Mouse (Mus musculus) lung, postnatal 0 days (tissue): Measurements from ENCODE around the gene Gm6217. TPM values are rescaled to one million over a fixed set of nuclear protein-coding genes. Genes with fewer than 3 reads are reported as not detected.
"Not testable (repeated sequence)": the region's sequence is repeated elsewhere in the genome, so short reads cannot be mapped to it uniquely, and the experiment has no call there.

ENCODE experiments used
- ATAC-seq: fragments of 200-750 bp; cut with Nextera tagmentation; 2 replicates; pipeline ENCODE4 v1.8.0; 2017; ENCODE audit warnings: moderate library complexity
- DNase-seq: peaks from one replicate; pipeline ENCODE4 v3.0.0-alpha.2; 2016; ENCODE audit warnings: low spot score
- H3K27ac ChIP-seq: fragments of 300-500 bp; sonication (generic); 2 replicates; pipeline ENCODE4 v1.5.1; 2014; ENCODE audit warnings: antibody characterized with exemption, mild to moderate bottlenecking, low read length, mixed read lengths
- H3K27me3 ChIP-seq: fragments of 300-500 bp; sonication (generic); replicated peaks from 2 replicates; pipeline ENCODE4 v1.6.1; 2014; ENCODE audit warnings: low read length, mixed read lengths; ENCODE audit not compliant: insufficient read depth
- H3K36me3 ChIP-seq: fragments of 300-500 bp; sonication (generic); 2 replicates; pipeline ENCODE4 v1.6.1; 2014; ENCODE audit warnings: low read length, mixed read lengths; ENCODE audit not compliant: insufficient read depth
- H3K4me1 ChIP-seq: fragments of 300-500 bp; sonication (generic); 2 replicates; pipeline ENCODE4 v1.6.1; 2014; ENCODE audit warnings: antibody characterized with exemption, low read depth, low read length, mixed read lengths; ENCODE audit not compliant: insufficient read depth
- H3K4me2 ChIP-seq: fragments of 300-500 bp; sonication (generic); replicated peaks from 2 replicates; pipeline ENCODE4 v1.6.1; 2014; ENCODE audit warnings: low read depth, mild to moderate bottlenecking, low read length, moderate library complexity, mixed read lengths
- H3K4me3 ChIP-seq: fragments of 300-500 bp; sonication (generic); 2 replicates; pipeline ENCODE4 v1.5.1; 2014; ENCODE audit warnings: low read depth, low read length
- H3K9ac ChIP-seq: fragments of 300-500 bp; sonication (generic); replicated peaks from 2 replicates; pipeline ENCODE4 v1.6.1; 2014; ENCODE audit warnings: low read depth, mild to moderate bottlenecking
- H3K9me3 ChIP-seq: fragments of 300-500 bp; sonication (generic); 2 replicates; pipeline ENCODE4 v1.6.1; 2016; ENCODE audit warnings: low read length, mixed read lengths
- CTCF ChIP-seq: IDR thresholded peaks from 2 replicates; pipeline ENCODE4 v1.5.1; 2016; ENCODE audit warnings: antibody characterized with exemption, mild to moderate bottlenecking
- EP300 ChIP-seq: IDR thresholded peaks from 2 replicates; pipeline ENCODE4 v1.6.1; 2016; ENCODE audit warnings: antibody characterized with exemption, mild to moderate bottlenecking, control low read depth
- WGBS: fragments of 180-500 bp; shearing (Covaris S2); extraction: QIAGEN DNeasy Blood & Tissue Kit; methylation state at CpG from one replicate; pipeline ENCODE4 v1.1.7; 2014; 5-methylcytosine and 5-hydroxymethylcytosine counted together
- polyA plus RNA-seq: library from polyadenylated mRNA; unstranded; fragments of >200 nt; fragmentation: Nextera tagmentation; extraction: Ambion mirVana; gene quantifications from 2 replicates; pipeline ENCODE4 v1.2.1, GENCODE M21; 2015

The Gm6217 gene
- polyA plus RNA-seq, 1 experiment from 2014 or later: not detected

DNA sequence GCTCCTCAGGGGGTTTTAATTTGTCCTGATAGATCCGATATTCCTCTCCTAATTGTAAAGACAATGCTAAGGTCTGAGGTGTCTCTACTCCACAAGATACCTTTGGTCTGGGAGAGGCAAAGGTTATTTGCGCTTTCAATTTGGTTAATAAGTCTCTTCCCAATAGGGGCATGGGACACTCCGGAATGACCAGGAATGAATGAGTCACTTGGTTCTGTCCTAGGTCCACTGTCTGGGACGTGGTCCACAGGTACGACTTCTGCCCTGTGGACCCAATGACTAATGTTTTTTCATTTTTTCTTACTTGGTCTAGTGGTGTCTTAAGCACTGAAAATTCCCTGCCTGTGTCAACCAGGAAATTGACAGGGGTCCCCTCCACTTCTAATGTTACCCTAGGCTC, 7.5 kb upstream of the Gm6217 start:
- no peak overlapping the region for H3K4me2 ChIP-seq
- no peak overlapping the region for H3K27ac ChIP-seq
- no peak for TF ChIP-seq EP300
- H3K9ac ChIP-seq: no peak overlapping the region
- no peaks in the 10 kb centered on the region for H3K4me1 ChIP-seq
- ATAC-seq (no peak), DNase-seq (no peak)
- H3K4me3 ChIP-seq: no peak overlapping the region
- H3K36me3 ChIP-seq: no peaks in the 10 kb centered on the region
- WGBS: 92% methylated on average over 5 of the region's 5 CpGs
- H3K9me3 ChIP-seq: no peaks in the 10 kb centered on the region
- H3K27me3 ChIP-seq: no peaks in the 10 kb centered on the region

DNA sequence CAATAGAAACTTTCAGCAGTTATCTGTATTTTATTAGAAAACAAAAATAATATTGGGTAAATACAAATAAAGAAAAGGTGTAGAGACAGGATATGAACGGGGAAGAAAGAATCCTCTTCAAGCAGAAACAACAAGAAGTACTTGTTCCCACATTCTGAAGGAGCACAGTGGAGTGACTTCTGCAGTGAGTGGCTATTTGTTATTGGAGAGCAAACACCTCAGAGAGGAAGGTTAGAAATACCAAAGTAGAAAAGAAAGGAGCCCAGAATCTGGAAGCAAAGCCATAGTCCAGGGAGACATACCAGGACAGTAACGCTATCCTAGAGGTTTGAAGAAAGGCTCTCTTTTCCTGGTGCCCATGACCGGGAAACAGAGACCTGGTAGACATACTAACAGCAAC, 641 bp downstream of the Gm6217 start:
- 59% methylated on average over 1 of the region's 3 CpGs for WGBS
- H3K27me3 ChIP-seq, H3K27ac ChIP-seq, H3K4me2 ChIP-seq, H3K4me1 ChIP-seq, H3K36me3 ChIP-seq, H3K9ac ChIP-seq, H3K9me3 ChIP-seq, H3K4me3 ChIP-seq, DNase-seq: not testable (repeated sequence)
- peak; percentile 68 for ATAC-seq

DNA sequence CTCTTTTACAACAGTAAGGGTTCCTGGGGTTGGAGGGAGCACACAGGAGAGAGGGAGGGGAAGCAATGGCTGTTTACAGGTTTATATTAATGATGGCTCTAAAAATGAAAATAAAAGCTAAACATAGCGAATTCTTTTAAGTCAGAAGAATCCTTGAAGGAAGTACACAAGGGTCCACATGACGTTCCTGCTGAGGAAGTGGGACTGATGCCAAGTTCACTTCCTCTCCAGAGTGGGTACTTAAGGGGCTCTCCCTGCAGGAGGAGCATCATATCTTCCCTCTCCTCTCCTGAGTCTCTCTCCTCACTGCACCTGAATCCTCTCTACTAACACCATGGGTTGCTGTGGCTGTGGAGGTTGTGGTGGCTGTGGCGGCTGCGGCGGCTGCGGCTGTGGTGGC, 6.5 kb downstream of the Gm6217 start, which contains the start of gene A030014E15Rik:
Gene A030014E15Rik, plus strand, starts transcription at position 268 of the 400 bp plus-strand sequence.
- no peak within 1 kb of the TSS for H3K27ac ChIP-seq
- H3K4me3 ChIP-seq: no peak within 1 kb of the TSS
- H3K9ac ChIP-seq: no peak within 1 kb of the TSS
- no peak within 1 kb of the TSS for H3K4me2 ChIP-seq
- no peaks in the 10 kb centered on the region for H3K27me3 ChIP-seq
- no peaks in the 10 kb centered on the region for H3K9me3 ChIP-seq
- WGBS: 61% methylated on average over 6 of the region's 6 CpGs
- H3K4me1 ChIP-seq: no peaks in the 10 kb centered on the region
- H3K36me3 ChIP-seq: no peaks in the 10 kb centered on the region
- DNase-seq (peak; percentile 14), ATAC-seq (peak; percentile 50; the same call in 1 of the 2 replicates)
- no peak; the same call in 1 of the 2 replicates for TF ChIP-seq CTCF
- TF ChIP-seq EP300: no peak

DNA sequence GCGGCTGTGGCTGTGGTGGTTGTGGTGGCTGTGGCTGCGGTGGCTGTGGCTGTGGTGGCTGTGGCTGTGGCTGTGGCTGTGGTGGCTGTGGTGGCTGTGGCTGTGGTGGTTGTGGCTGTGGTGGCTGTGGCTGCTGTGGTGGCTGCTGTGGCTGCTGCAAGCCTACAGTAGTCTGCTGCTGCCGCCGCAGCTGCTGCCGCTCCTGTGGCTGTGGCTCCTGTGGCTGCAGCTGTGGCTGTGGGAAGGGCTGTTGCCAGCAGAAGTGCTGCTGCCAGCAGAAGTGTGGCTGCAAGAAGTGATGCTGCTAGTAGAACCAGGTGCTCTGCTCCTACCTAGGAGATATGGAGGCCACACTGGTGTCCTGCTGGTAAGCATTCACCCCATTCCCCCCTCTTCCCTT, 17.8 kb downstream of the Gm6217 start:
- ATAC-seq, H3K27ac ChIP-seq, H3K9ac ChIP-seq, H3K9me3 ChIP-seq, H3K4me2 ChIP-seq, H3K27me3 ChIP-seq, H3K36me3 ChIP-seq, H3K4me1 ChIP-seq, DNase-seq, H3K4me3 ChIP-seq: not testable (repeated sequence)
- 96% methylated on average over 5 of the region's 5 CpGs for WGBS

DNA sequence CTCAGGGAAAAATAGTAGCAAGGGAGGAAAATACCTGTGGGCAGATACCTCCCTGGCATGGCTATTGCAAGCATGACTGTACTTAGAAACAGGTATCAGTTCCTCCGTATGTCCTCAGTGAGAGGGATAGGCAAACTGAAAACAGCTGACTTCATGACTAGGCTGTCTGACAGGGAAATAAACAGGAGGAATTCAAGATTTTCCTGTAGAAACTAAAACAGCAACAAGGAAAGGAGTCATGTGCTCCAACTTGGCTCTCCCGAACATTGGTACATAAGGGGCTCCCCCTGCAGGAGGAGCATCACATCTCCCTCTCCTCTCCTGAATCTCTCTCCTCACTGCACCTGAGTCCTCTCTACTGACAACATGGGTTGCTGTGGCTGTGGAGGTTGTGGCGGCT, 18.2 kb downstream of the Gm6217 start, which contains the start of gene A030005L19Rik:
Gene A030005L19Rik, plus strand, starts transcription at position 301 of the 400 bp plus-strand sequence.
- H3K4me2 ChIP-seq: no peak within 1 kb of the TSS
- DNase-seq (no peak), ATAC-seq (no peak)
- H3K9me3 ChIP-seq: no peaks in the 10 kb centered on the region
- H3K4me3 ChIP-seq: no peak within 1 kb of the TSS
- peak; percentile 45 for TF ChIP-seq CTCF
- no peak for TF ChIP-seq EP300
- H3K27me3 ChIP-seq: no peaks in the 10 kb centered on the region
- WGBS: 81% methylated on average over 3 of the region's 3 CpGs
- H3K9ac ChIP-seq: no peak within 1 kb of the TSS
- H3K4me1 ChIP-seq: no peaks in the 10 kb centered on the region
- no peaks in the 10 kb centered on the region for H3K36me3 ChIP-seq
- no peak within 1 kb of the TSS for H3K27ac ChIP-seq

DNA sequence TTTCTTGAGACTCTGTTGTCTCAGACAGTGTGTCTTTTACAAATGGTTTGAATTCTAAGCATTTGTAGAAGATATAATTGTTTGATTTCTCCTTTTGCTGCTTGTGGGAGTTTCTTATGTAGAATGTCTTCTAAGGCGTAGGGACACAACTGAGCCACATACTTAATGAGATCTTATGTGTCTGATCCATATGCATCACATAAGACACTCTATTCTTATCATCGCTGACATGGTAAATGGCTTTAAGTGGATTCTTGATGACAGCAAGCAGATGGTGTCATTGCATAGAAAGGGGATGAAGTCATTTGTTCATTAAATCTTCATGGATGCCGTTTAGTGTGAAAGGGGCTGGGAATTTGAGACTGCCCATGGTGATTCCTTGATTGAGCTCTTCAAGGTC, 25.3 kb downstream of the Gm6217 start:
- DNase-seq (no peak), ATAC-seq (no peak)
- Histone ChIP-seq H3K36me3 (0 out of 2 replicates have a peak, but pooled peaks cover 6% of the 10 kb centered on the region), H3K9ac (no peak overlapping the region), H3K4me3 (no peak overlapping the region), H3K4me2 (no peak overlapping the region), H3K27me3 (no peaks in the 10 kb centered on the region), H3K9me3 (no peaks in the 10 kb centered on the region), H3K27ac (no peak overlapping the region), H3K4me1 (no peaks in the 10 kb centered on the region)
- WGBS: 76% methylated on average over 3 of the region's 3 CpGs
- TF ChIP-seq EP300: no peak

DNA sequence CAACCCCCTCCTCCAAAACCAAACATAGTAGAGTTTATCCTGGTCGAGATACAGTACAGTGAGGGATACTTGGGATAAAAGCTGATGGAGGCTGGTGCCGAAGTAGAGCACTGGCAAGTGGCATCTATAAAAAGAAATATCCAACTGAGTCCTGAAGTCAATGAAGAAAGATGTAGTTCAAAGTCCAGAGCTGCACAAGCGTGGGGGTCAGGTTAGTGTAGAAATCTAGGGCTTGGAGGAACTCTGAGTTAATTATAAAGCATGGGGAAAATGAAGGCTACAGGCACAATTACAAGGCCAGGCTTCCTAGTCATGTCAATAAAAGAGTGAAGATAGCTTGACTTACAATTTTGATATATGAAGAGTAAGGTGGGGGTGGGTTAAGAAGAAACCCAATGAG, 30.0 kb downstream of the Gm6217 start:
- H3K4me2 ChIP-seq: no peak overlapping the region
- no peaks in the 10 kb centered on the region for H3K27me3 ChIP-seq
- no peak overlapping the region for H3K27ac ChIP-seq
- no peak overlapping the region for H3K4me3 ChIP-seq
- ATAC-seq (no peak), DNase-seq (no peak)
- TF ChIP-seq EP300 (no peak), CTCF (no peak)
- no peak overlapping the region for H3K9ac ChIP-seq
- 96% methylated on average over 3 of the region's 3 CpGs for WGBS
- H3K4me1 ChIP-seq: no peaks in the 10 kb centered on the region
- H3K36me3 ChIP-seq: peaks cover 10% of the 10 kb centered on the region; the same call in 1 of the 2 replicates
- no peaks in the 10 kb centered on the region for H3K9me3 ChIP-seq
